Mouse (Mus musculus): ENCODE data around the gene Mars. TPM values are rescaled to one million over a fixed set of nuclear protein-coding genes. Genes with fewer than 3 reads are reported as not detected.

The Mars gene
- 65.8 and 77.2 TPM in 2 replicates for polyA plus RNA-seq (2012; rRNA removed)

- peak; percentile 36; the same call in 1 of the 2 replicates for TF ChIP-seq POLR2A (IDR thresholded peaks at IDR 0.05; ENCODE audit: control insufficient read depth, extremely low read depth, insufficient read depth, low read length, poor library complexity)
- no peak; the same call in none of the 2 replicates for TF ChIP-seq CTCF (IDR thresholded peaks at IDR 0.05; ENCODE audit: borderline replicate concordance, control insufficient read depth, extremely low read depth, insufficient read depth, low read length, poor library complexity)
- peak; percentile 95 for DNase-seq
- under 1% methylated on average over 65 of the region's 65 CpGs for WGBS
- Histone ChIP-seq H3K4me3 (ENCODE audit: control insufficient read depth, insufficient read depth, low read length) (peak within 1 kb of the TSS; percentile 93), H3K27me3 (ENCODE audit: control insufficient read depth, insufficient read depth, low read length) (no peaks in the 10 kb centered on the region), H3K27ac (ENCODE audit: control insufficient read depth, insufficient read depth, low read length) (peak within 1 kb of the TSS; percentile 70), H3K36me3 (ENCODE audit: control insufficient read depth, insufficient read depth, low read length) (peaks cover 19% of the 10 kb centered on the region), H3K4me1 (replicated peaks; ENCODE audit: control insufficient read depth, insufficient read depth, low read length) (0 out of 2 replicates have a peak, but pooled peaks cover 4% of the 10 kb centered on the region)
Observed at GRCm38 (mm10) chr10:127311476-127312355, at the start of gene Mars. Gene Mars, minus strand, starts transcription at chr10:127311786.

- TF ChIP-seq CTCF (IDR thresholded peaks at IDR 0.05; ENCODE audit: borderline replicate concordance, control insufficient read depth, extremely low read depth, insufficient read depth, low read length, poor library complexity), result no peak
- no peak for TF ChIP-seq POLR2A (IDR thresholded peaks at IDR 0.05; ENCODE audit: control insufficient read depth, extremely low read depth, insufficient read depth, low read length, poor library complexity)
- no peak for DNase-seq
- H3K27ac ChIP-seq (ENCODE audit: control insufficient read depth, insufficient read depth, low read length), result no peak overlapping the region
- H3K36me3 ChIP-seq (ENCODE audit: control insufficient read depth, insufficient read depth, low read length), result no peaks in the 10 kb centered on the region
- no peak overlapping the region for H3K4me3 ChIP-seq (ENCODE audit: control insufficient read depth, insufficient read depth, low read length)
- H3K27me3 ChIP-seq (ENCODE audit: control insufficient read depth, insufficient read depth, low read length), result no peaks in the 10 kb centered on the region
- H3K4me1 ChIP-seq (replicated peaks; ENCODE audit: control insufficient read depth, insufficient read depth, low read length), result no peaks in the 10 kb centered on the region
- WGBS, result 65% methylated on average over 3 of the region's 3 CpGs
Observed at GRCm38 (mm10) chr10:127360714-127361113, 49.1 kb upstream of the Mars start.

DNA sequence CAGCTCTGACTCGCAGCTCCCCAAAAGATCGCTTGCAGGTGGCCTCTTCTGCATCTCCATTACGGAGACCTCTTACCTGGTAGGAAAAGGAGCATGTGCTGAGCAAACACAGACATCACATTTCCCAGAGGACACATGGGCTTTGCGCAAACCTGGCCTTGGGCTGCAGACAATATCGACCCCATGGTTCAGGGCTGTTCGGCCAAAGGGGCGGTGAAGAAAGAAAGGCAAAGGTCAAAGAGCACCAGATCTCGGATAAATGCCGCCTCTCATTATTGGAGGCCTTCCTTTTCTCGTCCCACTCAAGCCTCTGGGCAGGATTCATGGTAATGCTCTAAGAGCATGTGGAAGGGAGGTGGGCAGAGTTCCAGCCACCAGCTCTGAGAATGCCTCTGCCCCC, 43.8 kb upstream of the Mars start:
- WGBS, result 95% methylated on average over 10 of the region's 10 CpGs
- Histone ChIP-seq H3K36me3 (ENCODE audit: control insufficient read depth, insufficient read depth, low read length) (no peaks in the 10 kb centered on the region), H3K27me3 (ENCODE audit: control insufficient read depth, insufficient read depth, low read length) (peaks cover 2% of the 10 kb centered on the region; the same call in 1 of the 2 replicates), H3K4me3 (ENCODE audit: control insufficient read depth, insufficient read depth, low read length) (no peak overlapping the region), H3K4me1 (replicated peaks; ENCODE audit: control insufficient read depth, insufficient read depth, low read length) (peaks cover 9% of the 10 kb centered on the region), H3K27ac (ENCODE audit: control insufficient read depth, insufficient read depth, low read length) (no peak overlapping the region)
- TF ChIP-seq POLR2A (IDR thresholded peaks at IDR 0.05; ENCODE audit: control insufficient read depth, extremely low read depth, insufficient read depth, low read length, poor library complexity), result no peak
- no peak for TF ChIP-seq CTCF (IDR thresholded peaks at IDR 0.05; ENCODE audit: borderline replicate concordance, control insufficient read depth, extremely low read depth, insufficient read depth, low read length, poor library complexity)
- DNase-seq, result no peak

GRCm38 (mm10) chr10:127353909-127354895, 42.6 kb upstream of the Mars start, which contains the start of gene Inhbe:
Gene Inhbe, minus strand, starts transcription at chr10:127354411.
- no peak for DNase-seq
- Histone ChIP-seq H3K4me1 (replicated peaks; ENCODE audit: control insufficient read depth, insufficient read depth, low read length) (peaks cover 10% of the 10 kb centered on the region), H3K36me3 (ENCODE audit: control insufficient read depth, insufficient read depth, low read length) (no peaks in the 10 kb centered on the region), H3K4me3 (ENCODE audit: control insufficient read depth, insufficient read depth, low read length) (no peak within 1 kb of the TSS), H3K27me3 (ENCODE audit: control insufficient read depth, insufficient read depth, low read length) (peaks cover 2% of the 10 kb centered on the region; the same call in 1 of the 2 replicates), H3K27ac (ENCODE audit: control insufficient read depth, insufficient read depth, low read length) (no peak within 1 kb of the TSS)
- 37% methylated on average over 18 of the region's 18 CpGs for WGBS
- TF ChIP-seq POLR2A (IDR thresholded peaks at IDR 0.05; ENCODE audit: control insufficient read depth, extremely low read depth, insufficient read depth, low read length, poor library complexity), result no peak
- no peak for TF ChIP-seq CTCF (IDR thresholded peaks at IDR 0.05; ENCODE audit: borderline replicate concordance, control insufficient read depth, extremely low read depth, insufficient read depth, low read length, poor library complexity)

DNA sequence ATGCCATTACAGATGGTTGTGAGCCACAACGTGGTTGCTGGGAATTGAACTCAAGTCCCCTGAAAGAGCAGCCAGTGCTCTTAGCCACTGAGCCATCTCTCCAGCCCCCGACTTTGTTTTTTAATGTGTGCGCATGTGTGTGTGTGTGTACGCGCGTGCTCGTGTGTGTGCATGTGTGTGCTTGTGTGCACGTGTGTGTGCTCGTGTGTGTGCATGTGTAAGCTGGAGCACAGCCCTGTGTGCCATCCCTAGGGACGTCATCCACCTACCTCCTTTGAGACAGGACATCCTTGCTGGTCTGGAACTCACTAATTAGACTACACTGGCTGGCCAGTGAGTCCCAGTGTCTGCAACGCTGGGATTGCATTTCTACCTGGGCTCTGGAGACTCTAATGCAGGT, 41.2 kb upstream of the Mars start:
- TF ChIP-seq CTCF (IDR thresholded peaks at IDR 0.05; ENCODE audit: borderline replicate concordance, control insufficient read depth, extremely low read depth, insufficient read depth, low read length, poor library complexity) (no peak), POLR2A (IDR thresholded peaks at IDR 0.05; ENCODE audit: control insufficient read depth, extremely low read depth, insufficient read depth, low read length, poor library complexity) (no peak)
- H3K4me3 ChIP-seq (ENCODE audit: control insufficient read depth, insufficient read depth, low read length), result no peak overlapping the region
- H3K36me3 ChIP-seq (ENCODE audit: control insufficient read depth, insufficient read depth, low read length), result no peaks in the 10 kb centered on the region
- no peak overlapping the region for H3K27ac ChIP-seq (ENCODE audit: control insufficient read depth, insufficient read depth, low read length)
- WGBS, result 97% methylated on average over 11 of the region's 11 CpGs
- no peak for DNase-seq
- H3K4me1 ChIP-seq (replicated peaks; ENCODE audit: control insufficient read depth, insufficient read depth, low read length), result peaks cover 10% of the 10 kb centered on the region
- H3K27me3 ChIP-seq (ENCODE audit: control insufficient read depth, insufficient read depth, low read length), result peaks cover 2% of the 10 kb centered on the region; the same call in 1 of the 2 replicates

GRCm38 (mm10) chr10:127352187-127352586, 40.6 kb upstream of the Mars start:
- Histone ChIP-seq H3K27ac (ENCODE audit: control insufficient read depth, insufficient read depth, low read length) (no peak overlapping the region), H3K4me3 (ENCODE audit: control insufficient read depth, insufficient read depth, low read length) (no peak overlapping the region), H3K27me3 (ENCODE audit: control insufficient read depth, insufficient read depth, low read length) (peaks cover 2% of the 10 kb centered on the region; the same call in 1 of the 2 replicates), H3K36me3 (ENCODE audit: control insufficient read depth, insufficient read depth, low read length) (no peaks in the 10 kb centered on the region), H3K4me1 (replicated peaks; ENCODE audit: control insufficient read depth, insufficient read depth, low read length) (peaks cover 10% of the 10 kb centered on the region)
- TF ChIP-seq POLR2A (IDR thresholded peaks at IDR 0.05; ENCODE audit: control insufficient read depth, extremely low read depth, insufficient read depth, low read length, poor library complexity), result no peak
- TF ChIP-seq CTCF (IDR thresholded peaks at IDR 0.05; ENCODE audit: borderline replicate concordance, control insufficient read depth, extremely low read depth, insufficient read depth, low read length, poor library complexity), result no peak
- WGBS, result 88% methylated on average over 9 of the region's 9 CpGs
- DNase-seq, result no peak

All from thymus, adult 2 months (tissue).